Mouse (Mus musculus) thymus, adult 2 months (tissue): ENCODE results near the gene March9. TPM values are rescaled to one million over a fixed set of nuclear protein-coding genes. Genes with fewer than 3 reads are reported as not detected.

Experiments used
- DNase-seq: peaks from one replicate; pipeline ENCODE4 v3.0.0; 2021
- H3K27ac ChIP-seq: fragments of 200-500 bp; 2 replicates; pipeline ENCODE4 v1.5.1; 2012; ENCODE audit warnings: low read length, control low read depth; ENCODE audit not compliant: control insufficient read depth, insufficient read depth
- H3K27me3 ChIP-seq: fragments of 200-500 bp; 2 replicates; pipeline ENCODE4 v1.6.1; 2012; ENCODE audit warnings: mild to moderate bottlenecking, low read length, moderate library complexity, mixed read lengths; ENCODE audit not compliant: control insufficient read depth, insufficient read depth
- H3K36me3 ChIP-seq: fragments of 200-500 bp; 2 replicates; pipeline ENCODE4 v1.6.1; 2012; ENCODE audit warnings: mild to moderate bottlenecking, low read length, moderate library complexity; ENCODE audit not compliant: control insufficient read depth, insufficient read depth
- H3K4me1 ChIP-seq: fragments of 200-500 bp; replicated peaks from 2 replicates; pipeline ENCODE4 v1.6.1; 2012; ENCODE audit warnings: low read length; ENCODE audit not compliant: control insufficient read depth, insufficient read depth
- H3K4me3 ChIP-seq: fragments of 200-500 bp; 2 replicates; pipeline ENCODE4 v1.5.1; 2012; ENCODE audit warnings: mild to moderate bottlenecking, low read length, control low read depth, moderate library complexity; ENCODE audit not compliant: control insufficient read depth, insufficient read depth
- CTCF ChIP-seq: fragments of 200-500 bp; IDR thresholded peaks from 2 replicates; pipeline ENCODE4 v1.5.1; 2012; ENCODE audit warnings: mild to moderate bottlenecking, control low read depth, low read length, moderate library complexity, borderline replicate concordance; ENCODE audit not compliant: control insufficient read depth, poor library complexity, insufficient read depth; ENCODE audit errors: extremely low read depth
- POLR2A ChIP-seq: fragments of 200-500 bp; IDR thresholded peaks from 2 replicates; pipeline ENCODE4 v1.6.1; 2012; ENCODE audit warnings: mild to moderate bottlenecking, low read length, control low read depth, moderate library complexity; ENCODE audit not compliant: control insufficient read depth, poor library complexity, insufficient read depth; ENCODE audit errors: extremely low read depth
- WGBS: fragments of 180-500 bp; shearing (Covaris S2); methylation state at CpG from one replicate; pipeline ENCODE4 v1.1.7; 2018; 5-methylcytosine and 5-hydroxymethylcytosine counted together
- polyA plus RNA-seq: library from polyadenylated mRNA; depleted of rRNA; stranded (reverse); fragments of >200 nt; gene quantifications from 2 replicates; pipeline ENCODE4 v1.2.3, GENCODE M21; 2012

The March9 gene
- polyA plus RNA-seq, 1 experiment: 5.4 TPM

DNA sequence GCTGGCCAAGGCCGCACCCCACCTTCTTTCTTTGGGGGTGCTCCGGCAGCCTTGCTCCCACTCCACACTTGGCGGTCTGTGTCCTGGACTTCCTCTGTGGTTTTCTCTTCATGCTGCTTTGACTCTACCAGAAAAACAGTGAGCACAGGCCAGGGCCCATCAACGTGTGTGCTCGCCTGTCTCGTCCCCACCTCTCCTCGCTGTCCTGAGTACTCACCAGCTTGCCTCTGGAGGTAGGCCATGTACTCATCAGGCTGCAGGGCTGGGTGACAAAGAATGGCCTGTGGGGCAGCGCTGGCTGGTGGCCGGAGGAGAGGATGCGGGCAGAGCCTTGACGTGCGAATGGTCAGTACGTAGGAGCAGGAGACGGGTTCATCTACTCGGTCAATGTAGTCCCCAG lies 39.9 kb upstream of the March9 start:
- TF ChIP-seq CTCF (no peak), POLR2A (no peak)
- Histone ChIP-seq H3K36me3 (peaks cover 41% of the 10 kb centered on the region), H3K4me1 (peaks cover 15% of the 10 kb centered on the region), H3K27ac (no peak overlapping the region), H3K27me3 (no peaks in the 10 kb centered on the region), H3K4me3 (no peak overlapping the region)
- 73% methylated on average over 15 of the region's 15 CpGs for WGBS
- no peak for DNase-seq

DNA sequence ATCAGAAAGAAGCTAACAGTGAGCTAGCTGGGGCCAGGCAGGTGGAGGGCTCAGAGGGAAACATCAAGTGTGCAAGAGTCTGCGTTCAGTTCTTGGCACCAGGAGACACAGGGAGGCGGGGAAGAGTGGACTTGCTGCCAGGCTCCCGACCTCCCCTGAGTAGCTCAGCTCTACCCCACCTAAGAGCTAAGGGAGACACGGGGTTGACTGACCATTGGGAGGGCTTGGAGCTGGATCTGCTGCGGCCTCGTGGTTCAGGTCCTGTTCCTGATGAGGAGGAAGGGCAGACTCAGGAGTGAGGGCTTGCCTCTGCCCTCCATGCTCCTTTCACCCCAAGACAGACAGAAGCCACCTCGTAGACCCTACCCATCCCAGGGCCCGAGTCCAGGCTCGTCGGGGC lies 39.2 kb upstream of the March9 start:
- peaks cover 41% of the 10 kb centered on the region for H3K36me3 ChIP-seq
- WGBS: 89% methylated on average over 10 of the region's 10 CpGs
- TF ChIP-seq POLR2A: no peak
- no peak for TF ChIP-seq CTCF
- H3K4me3 ChIP-seq: no peak overlapping the region
- no peaks in the 10 kb centered on the region for H3K27me3 ChIP-seq
- DNase-seq: no peak
- no peak overlapping the region for H3K27ac ChIP-seq
- H3K4me1 ChIP-seq: peaks cover 12% of the 10 kb centered on the region

DNA sequence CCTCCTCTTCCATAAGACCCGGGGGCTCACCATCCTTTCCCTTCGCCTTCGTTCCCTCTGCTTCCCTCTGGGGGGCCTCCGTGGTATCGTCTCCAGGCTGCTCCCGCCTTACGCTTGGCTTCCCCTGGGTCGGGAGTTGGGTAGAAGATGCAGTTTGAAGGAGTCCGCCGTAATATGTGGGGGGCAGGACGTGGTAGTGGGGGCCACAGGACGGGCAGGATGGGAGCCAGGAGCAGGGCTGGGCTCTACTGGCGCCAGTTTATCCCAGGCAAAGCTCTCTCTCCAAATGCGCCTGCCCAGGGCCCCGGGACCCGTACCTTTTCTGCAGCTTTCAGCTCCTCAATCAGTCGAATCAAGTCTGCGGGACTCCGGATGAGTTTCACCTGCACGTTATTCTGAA lies 38.5 kb upstream of the March9 start:
- WGBS: 94% methylated on average over 20 of the region's 20 CpGs
- peaks cover 41% of the 10 kb centered on the region for H3K36me3 ChIP-seq
- H3K4me1 ChIP-seq: peaks cover 6% of the 10 kb centered on the region
- no peak for DNase-seq
- no peak overlapping the region for H3K27ac ChIP-seq
- H3K4me3 ChIP-seq: no peak overlapping the region
- H3K27me3 ChIP-seq: no peaks in the 10 kb centered on the region
- TF ChIP-seq POLR2A (no peak), CTCF (no peak)

DNA sequence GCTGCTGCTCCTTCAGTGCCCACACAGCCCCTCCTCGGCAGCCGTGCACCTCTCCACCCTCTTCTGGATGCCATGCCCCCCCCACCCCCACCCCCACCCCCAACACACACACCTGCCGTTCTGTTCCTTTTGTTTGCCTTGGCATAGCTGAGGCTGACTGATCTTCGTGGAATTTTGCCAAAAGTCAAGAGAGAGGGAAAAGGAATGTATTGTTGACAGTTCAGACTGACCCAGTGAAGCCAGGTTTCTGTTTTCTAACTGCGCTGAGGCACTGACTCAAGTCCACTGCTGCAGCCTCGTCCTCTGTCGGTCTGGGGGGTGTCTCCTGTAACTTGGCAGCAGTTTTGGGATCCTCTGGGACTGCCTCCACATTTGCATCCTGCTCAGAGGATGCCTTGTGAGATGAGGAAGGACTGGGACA lies 34.4 kb upstream of the March9 start:
- H3K36me3 ChIP-seq: peaks cover 55% of the 10 kb centered on the region
- H3K4me1 ChIP-seq: no peaks in the 10 kb centered on the region
- no peaks in the 10 kb centered on the region for H3K27me3 ChIP-seq
- TF ChIP-seq POLR2A: no peak
- no peak for TF ChIP-seq CTCF
- no peak overlapping the region for H3K27ac ChIP-seq
- no peak overlapping the region for H3K4me3 ChIP-seq
- 66% methylated on average over 7 of the region's 7 CpGs for WGBS
- no peak for DNase-seq

GRCm38 (mm10) chr10:127092742-127093141 lies 32.8 kb upstream of the March9 start:
- peaks cover 53% of the 10 kb centered on the region for H3K36me3 ChIP-seq
- TF ChIP-seq POLR2A (no peak), CTCF (no peak)
- no peak for DNase-seq
- 52% methylated on average over 4 of the region's 4 CpGs for WGBS
- no peaks in the 10 kb centered on the region for H3K27me3 ChIP-seq
- H3K4me3 ChIP-seq: no peak overlapping the region
- no peaks in the 10 kb centered on the region for H3K4me1 ChIP-seq
- no peak overlapping the region for H3K27ac ChIP-seq

- Histone ChIP-seq H3K36me3 (peaks cover 58% of the 10 kb centered on the region), H3K27ac (no peak overlapping the region), H3K4me3 (no peak overlapping the region), H3K27me3 (no peaks in the 10 kb centered on the region), H3K4me1 (no peaks in the 10 kb centered on the region)
- WGBS: 92% methylated on average over 49 of the region's 51 CpGs
- TF ChIP-seq CTCF (no peak), POLR2A (no peak)
- no peak for DNase-seq
These were observed 31.8 kb upstream of the March9 start for GRCm38 (mm10) chr10:127091507-127092396.
